Mouse (Mus musculus) liver, adult 2 months (tissue): ENCODE data around the gene Dock2. TPM values are rescaled to one million over a fixed set of nuclear protein-coding genes. Genes with fewer than 3 reads are reported as not detected.

Experiments used
- DNase-seq: peaks from one replicate; pipeline ENCODE4 v3.0.0-alpha.2; 2011; ENCODE audit warnings: low read depth, low spot score; ENCODE audit errors: extremely low read depth
- H3K27ac ChIP-seq: fragments of 200-500 bp; replicated peaks from 2 replicates; pipeline ENCODE4 v1.5.1; 2012; ENCODE audit warnings: low read depth, mild to moderate bottlenecking, control low read depth, inconsistent platforms, low read length; ENCODE audit not compliant: insufficient read depth
- H3K27me3 ChIP-seq: fragments of 200-500 bp; 2 replicates; pipeline ENCODE4 v1.6.1; 2012; ENCODE audit warnings: mild to moderate bottlenecking, moderate library complexity, low read length, inconsistent platforms; ENCODE audit not compliant: control insufficient read depth, insufficient read depth
- H3K36me3 ChIP-seq: fragments of 200-500 bp; 2 replicates; pipeline ENCODE4 v1.6.1; 2012; ENCODE audit warnings: low read length, inconsistent platforms; ENCODE audit not compliant: control insufficient read depth, insufficient read depth
- H3K4me1 ChIP-seq: fragments of 200-500 bp; 2 replicates; pipeline ENCODE4 v1.6.1; 2011; ENCODE audit warnings: low read length; ENCODE audit not compliant: control insufficient read depth, insufficient read depth
- H3K4me3 ChIP-seq: fragments of 200-500 bp; 2 replicates; pipeline ENCODE4 v1.5.1; 2011; ENCODE audit warnings: low read depth, mild to moderate bottlenecking, control low read depth, low read length, moderate library complexity; ENCODE audit not compliant: insufficient read depth
- H3K79me2 ChIP-seq: fragments of 200-500 bp; 2 replicates; pipeline ENCODE4 v1.6.1; 2012; ENCODE audit warnings: inconsistent platforms, mild to moderate bottlenecking, low read length, moderate library complexity; ENCODE audit not compliant: control insufficient read depth, insufficient read depth
- H3K9ac ChIP-seq: fragments of 200-500 bp; 2 replicates; pipeline ENCODE4 v1.6.1; 2012; ENCODE audit warnings: low read depth, mild to moderate bottlenecking, control low read depth, inconsistent platforms, low read length
- CTCF ChIP-seq: fragments of 200-500 bp; IDR thresholded peaks from 2 replicates; pipeline ENCODE4 v1.5.1; 2011; ENCODE audit warnings: low read depth, low read length, control low read depth
- POLR2A ChIP-seq: fragments of 200-500 bp; IDR thresholded peaks from 2 replicates; pipeline ENCODE4 v1.6.1; 2011; ENCODE audit warnings: low read length, control low read depth; ENCODE audit not compliant: insufficient read depth; ENCODE audit errors: extremely low read depth
- WGBS: fragments of 180-500 bp; shearing (Covaris S2); methylation state at CpG from one replicate; pipeline ENCODE4 v1.1.7; 2018; 5-methylcytosine and 5-hydroxymethylcytosine counted together
- polyA plus RNA-seq: library from polyadenylated mRNA; depleted of rRNA; stranded (reverse); fragments of >200 nt; gene quantifications from 2 replicates; pipeline ENCODE4 v1.2.3, GENCODE M21; 2012
- total RNA-seq: library from RNA; depleted of rRNA; stranded (reverse); fragments of >200 nt; gene quantifications from 2 replicates; pipeline ENCODE4 v1.2.3, GENCODE M21; 2014

Dock2 gene
- total and polyA plus RNA-seq, 2 experiments = 0.95 to 4.0 TPM

- H3K9ac ChIP-seq = peak overlapping the region; percentile 64
Observed at GRCm38 (mm10) chr11:34782516-34783430, 919 bp downstream of the Dock2 start.

GRCm38 (mm10) chr11:34780786-34781185 lies 2.9 kb downstream of the Dock2 start:
- H3K36me3 ChIP-seq = no peaks in the 10 kb centered on the region
- 70% methylated on average over 2 of the region's 2 CpGs for WGBS
- no peak for DNase-seq
- no peak for TF ChIP-seq POLR2A
- no peak for TF ChIP-seq CTCF
- H3K27ac ChIP-seq = no peak overlapping the region
- no peaks in the 10 kb centered on the region for H3K4me1 ChIP-seq
- no peaks in the 10 kb centered on the region for H3K27me3 ChIP-seq
- H3K4me3 ChIP-seq = no peak overlapping the region
- no peak overlapping the region for H3K9ac ChIP-seq
- no peaks in the 10 kb centered on the region for H3K79me2 ChIP-seq

More at GRCm38 (mm10) chr11:34782516-34783430, 919 bp downstream of the Dock2 start:
- WGBS = 66% methylated on average over 8 of the region's 8 CpGs
- H3K27ac ChIP-seq = no peak overlapping the region; the same call in 1 of the 2 replicates
- H3K79me2 ChIP-seq = no peaks in the 10 kb centered on the region
- no peaks in the 10 kb centered on the region for H3K27me3 ChIP-seq
- H3K36me3 ChIP-seq = no peaks in the 10 kb centered on the region
- peak; percentile 9 for DNase-seq
- H3K4me1 ChIP-seq = no peaks in the 10 kb centered on the region
- peak overlapping the region; percentile 84 for H3K4me3 ChIP-seq
- TF ChIP-seq POLR2A = no peak
- no peak for TF ChIP-seq CTCF

- Histone ChIP-seq H3K9ac (no peak overlapping the region), H3K36me3 (no peaks in the 10 kb centered on the region), H3K27me3 (no peaks in the 10 kb centered on the region), H3K27ac (no peak overlapping the region), H3K4me1 (no peaks in the 10 kb centered on the region), H3K4me3 (no peak overlapping the region), H3K79me2 (no peaks in the 10 kb centered on the region)
- no peak for DNase-seq
- TF ChIP-seq CTCF (no peak), POLR2A (no peak)
- WGBS = 82% methylated on average over 4 of the region's 4 CpGs
Observed at GRCm38 (mm10) chr11:34779966-34780365, 3.7 kb downstream of the Dock2 start.

DNA sequence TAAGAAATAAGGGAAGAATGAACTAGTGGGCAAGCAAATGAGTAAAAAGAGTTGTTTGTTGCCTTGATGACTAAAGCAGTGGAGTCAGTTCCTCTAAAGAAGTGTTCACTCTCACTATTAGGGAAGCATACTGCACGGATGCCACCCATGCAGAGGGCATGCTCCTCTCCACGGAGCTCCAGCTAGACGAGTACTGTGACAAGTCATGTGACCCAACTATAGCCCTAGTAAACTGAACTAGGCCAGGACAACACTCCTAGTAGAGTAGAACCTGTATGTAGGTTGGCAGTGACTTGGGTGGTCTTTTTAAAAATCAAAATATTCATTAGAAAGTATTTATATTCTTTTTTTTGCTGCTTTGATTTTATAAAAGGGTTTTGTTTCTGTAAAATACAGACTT lies 5.3 kb downstream of the Dock2 start:
- H3K4me1 ChIP-seq = no peaks in the 10 kb centered on the region
- WGBS = 73% methylated on average over 3 of the region's 3 CpGs
- no peak overlapping the region for H3K27ac ChIP-seq
- H3K36me3 ChIP-seq = no peaks in the 10 kb centered on the region
- no peaks in the 10 kb centered on the region for H3K79me2 ChIP-seq
- TF ChIP-seq POLR2A (no peak), CTCF (no peak)
- H3K9ac ChIP-seq = no peak overlapping the region
- no peaks in the 10 kb centered on the region for H3K27me3 ChIP-seq
- no peak for DNase-seq
- no peak overlapping the region for H3K4me3 ChIP-seq

GRCm38 (mm10) chr11:34777529-34777928 lies 6.2 kb downstream of the Dock2 start:
- Histone ChIP-seq H3K4me1 (no peaks in the 10 kb centered on the region), H3K4me3 (no peak overlapping the region), H3K36me3 (no peaks in the 10 kb centered on the region), H3K27ac (no peak overlapping the region), H3K27me3 (no peaks in the 10 kb centered on the region), H3K9ac (no peak overlapping the region), H3K79me2 (no peaks in the 10 kb centered on the region)
- 80% methylated on average over 4 of the region's 4 CpGs for WGBS
- no peak for DNase-seq
- no peak for TF ChIP-seq CTCF
- TF ChIP-seq POLR2A = no peak

DNA sequence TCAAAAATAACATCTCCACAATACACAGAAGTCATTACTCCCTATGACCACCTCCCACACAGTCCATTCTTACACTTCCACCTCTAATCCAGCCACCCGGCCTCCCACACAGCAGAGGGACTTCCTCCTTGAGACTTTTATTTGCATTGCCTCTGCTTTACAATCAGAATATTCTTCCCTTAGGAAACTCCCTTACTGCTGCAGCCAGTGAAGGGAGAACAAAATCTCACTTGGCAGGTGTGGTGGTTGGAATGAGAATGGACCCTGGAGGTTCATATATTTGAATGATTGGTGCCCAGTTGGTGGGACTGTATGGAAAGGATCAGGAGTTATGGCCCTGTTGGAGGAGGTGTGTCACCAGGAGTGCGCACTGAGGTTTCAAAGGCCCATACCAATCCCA lies 7.6 kb downstream of the Dock2 start:
- 70% methylated on average over 2 of the region's 2 CpGs for WGBS
- Histone ChIP-seq H3K4me3 (no peak overlapping the region), H3K27me3 (no peaks in the 10 kb centered on the region), H3K27ac (no peak overlapping the region), H3K36me3 (no peaks in the 10 kb centered on the region), H3K79me2 (no peaks in the 10 kb centered on the region), H3K9ac (no peak overlapping the region), H3K4me1 (no peaks in the 10 kb centered on the region)
- DNase-seq = no peak
- TF ChIP-seq POLR2A (no peak), CTCF (no peak)
